Mouse (Mus musculus) A20 (cell line): Measurements from ENCODE around the gene Cacna2d3.

Source experiments
- DNase-seq: peaks from one replicate; pipeline ENCODE4 v3.0.0-alpha.2; 2011; ENCODE audit warnings: low read depth, low spot score

The Cacna2d3 gene

DNA sequence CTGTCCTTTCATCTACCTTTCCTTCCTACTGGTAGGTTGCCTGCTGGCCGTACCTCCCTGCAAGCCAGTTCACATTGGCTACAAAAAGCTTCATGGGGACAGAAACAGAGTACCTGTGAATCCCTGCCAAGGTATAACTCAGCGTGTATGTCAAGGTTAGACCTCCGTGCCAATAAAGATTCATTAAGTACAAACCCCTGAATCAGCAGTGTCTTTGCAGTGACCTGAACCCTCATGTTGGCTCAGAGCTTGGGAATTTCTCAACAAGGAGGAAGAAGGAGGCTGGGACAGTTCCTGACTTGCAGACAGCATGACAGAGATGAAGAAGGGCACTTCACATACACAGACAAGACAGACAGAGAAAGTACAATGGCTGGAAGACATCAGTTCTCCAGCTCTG, 225.1 kb downstream of the Cacna2d3 start:
- no peak for DNase-seq

GRCm38 (mm10) chr14:29491786-29492185, 229.9 kb downstream of the Cacna2d3 start:
- DNase-seq, result no peak

DNA sequence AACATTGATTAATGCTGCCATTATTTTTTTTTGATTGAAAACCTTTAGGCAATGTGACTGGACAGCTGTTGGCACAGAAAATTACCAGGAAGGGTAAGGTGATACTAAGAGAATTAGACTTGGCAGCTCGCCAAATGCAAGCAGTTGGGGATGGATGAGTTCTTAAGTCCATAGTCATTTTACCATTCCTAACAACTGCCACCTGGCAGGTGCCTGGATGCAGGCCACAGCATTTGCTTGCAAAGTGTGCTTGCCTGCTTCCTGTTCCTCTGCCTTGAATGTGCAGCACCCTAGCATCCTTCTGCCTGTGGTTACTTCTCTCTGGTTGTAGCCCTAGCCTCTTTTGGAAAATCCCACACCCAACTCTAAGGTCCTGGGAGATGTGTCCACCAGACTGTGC, 236.2 kb downstream of the Cacna2d3 start:
- no peak for DNase-seq

DNA sequence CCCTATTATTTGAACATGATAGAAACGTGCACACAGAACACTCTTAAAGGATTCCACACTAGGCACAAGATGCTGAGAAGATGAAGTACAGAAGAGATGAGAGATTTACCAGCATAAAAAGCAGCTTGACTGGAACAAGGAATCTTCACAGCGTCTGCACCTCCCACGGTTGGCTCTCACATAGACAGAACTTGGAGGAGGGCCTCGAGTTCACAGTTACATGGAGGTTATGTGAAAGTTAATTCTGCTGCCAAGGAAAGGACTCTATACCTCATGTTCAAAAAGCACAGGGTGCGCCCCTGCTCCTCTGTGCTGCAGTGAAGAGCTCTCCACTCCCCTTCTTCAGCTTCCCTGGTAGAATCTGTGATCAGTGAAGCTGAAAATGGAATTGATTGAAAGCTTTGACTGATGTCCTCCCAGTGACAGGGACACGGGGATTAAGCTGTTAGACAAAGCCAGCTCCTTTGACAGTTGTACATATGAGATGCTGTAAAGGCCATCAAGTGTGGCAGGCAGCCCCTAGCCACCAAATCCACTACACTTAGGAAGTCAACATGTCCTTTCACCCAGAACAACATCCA, 243.2 kb downstream of the Cacna2d3 start:
- DNase-seq, result no peak

- no peak for DNase-seq
Measured at GRCm38 (mm10) chr14:29464277-29464676, 257.4 kb downstream of the Cacna2d3 start.

GRCm38 (mm10) chr14:29449203-29449602, 272.5 kb downstream of the Cacna2d3 start:
- no peak for DNase-seq

- peak; percentile 24 for DNase-seq
Measured at GRCm38 (mm10) chr14:29443091-29444026, 278.3 kb downstream of the Cacna2d3 start.

DNA sequence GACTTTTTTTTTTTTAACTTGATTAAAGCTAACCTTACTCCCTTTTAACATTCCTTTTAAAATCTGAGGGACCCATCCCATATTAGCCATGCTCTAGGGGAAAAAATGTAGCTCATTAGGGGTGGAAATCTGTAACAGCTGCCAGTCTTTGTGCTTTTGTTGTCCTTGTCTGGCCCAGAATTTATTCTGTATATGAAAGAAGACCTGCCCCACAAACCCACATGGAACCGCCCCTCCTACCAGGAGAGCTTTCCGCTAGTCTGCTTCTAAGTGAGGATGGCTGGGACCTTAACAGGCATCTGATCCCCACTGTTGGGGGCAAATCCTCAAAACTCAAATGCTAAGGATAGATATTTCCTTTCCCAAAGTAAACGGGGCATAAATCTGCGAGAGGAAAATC, 279.2 kb downstream of the Cacna2d3 start:
- no peak for DNase-seq

- DNase-seq, result no peak
Measured at GRCm38 (mm10) chr14:29438666-29439065, 283.0 kb downstream of the Cacna2d3 start.

- no peak for DNase-seq
Measured at GRCm38 (mm10) chr14:29438251-29438650, 283.4 kb downstream of the Cacna2d3 start.

- DNase-seq, result no peak
Measured at GRCm38 (mm10) chr14:29435203-29435602, 286.5 kb downstream of the Cacna2d3 start.

DNA sequence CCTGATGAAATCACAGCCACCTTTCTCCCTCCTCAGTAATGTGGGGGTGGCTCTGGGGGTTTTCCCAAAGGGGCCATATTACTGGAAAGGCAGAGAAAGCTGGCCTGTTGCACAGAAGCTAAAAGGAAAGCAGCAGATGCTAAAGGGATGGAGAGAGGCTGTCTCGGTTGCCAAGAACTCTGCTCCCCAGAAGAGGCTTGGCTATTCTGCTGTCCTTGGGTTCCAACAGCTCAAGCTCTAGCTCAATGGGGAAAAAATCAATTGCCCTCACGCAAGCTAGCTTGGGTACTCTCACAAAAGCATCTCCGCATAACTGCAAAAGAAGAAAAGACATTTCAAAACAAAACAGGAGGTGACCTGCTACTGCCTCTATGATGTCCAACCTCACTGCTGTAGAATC, 287.9 kb downstream of the Cacna2d3 start:
- no peak for DNase-seq

- DNase-seq, result no peak
Measured at GRCm38 (mm10) chr14:29433076-29433714, 288.5 kb downstream of the Cacna2d3 start.

DNA sequence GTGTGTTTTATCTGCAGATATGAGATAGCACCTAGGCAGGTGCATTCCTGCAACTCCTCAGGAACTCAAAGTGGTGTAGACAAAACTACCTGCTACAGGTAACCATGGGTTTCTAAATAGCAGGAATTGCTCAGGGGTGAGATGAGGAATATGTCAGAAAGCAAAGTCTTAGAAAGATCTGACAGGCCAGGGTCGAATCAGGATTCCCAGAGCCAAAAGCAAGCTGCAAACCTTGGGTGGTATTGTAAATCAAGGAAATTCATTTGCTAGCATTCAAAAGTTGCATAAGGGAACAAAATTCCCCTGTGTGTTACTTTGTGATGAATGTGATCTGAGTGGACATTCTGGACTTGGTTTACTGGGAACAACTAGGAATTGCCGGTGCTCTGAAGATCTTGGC, 291.9 kb downstream of the Cacna2d3 start:
- no peak for DNase-seq

DNA sequence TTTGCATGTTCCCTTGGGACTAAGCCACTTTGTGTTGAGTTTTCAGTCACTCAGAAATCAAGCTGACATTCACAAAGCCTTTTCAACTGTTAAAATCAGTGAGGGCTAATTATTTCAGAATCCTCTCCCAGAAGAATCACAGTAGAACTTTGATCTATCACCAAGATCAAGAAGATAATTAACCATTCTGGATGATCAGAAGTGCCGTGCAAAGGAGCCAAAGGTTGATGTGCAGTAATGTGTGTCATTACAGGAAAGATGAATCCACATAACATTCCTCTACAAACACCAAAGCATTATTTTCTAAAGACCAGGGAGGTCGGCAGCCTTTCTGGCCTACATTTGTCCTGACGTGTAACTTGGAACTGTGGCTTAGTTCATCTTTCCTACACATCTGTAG, 296.0 kb downstream of the Cacna2d3 start:
- no peak for DNase-seq

- no peak for DNase-seq
Measured at GRCm38 (mm10) chr14:29425208-29425607, 296.5 kb downstream of the Cacna2d3 start.

GRCm38 (mm10) chr14:29405878-29406165, 315.8 kb downstream of the Cacna2d3 start:
- DNase-seq, result no peak

- DNase-seq, result no peak
Measured at GRCm38 (mm10) chr14:29405125-29405877, 316.4 kb downstream of the Cacna2d3 start.

- DNase-seq, result no peak
Measured at GRCm38 (mm10) chr14:29403849-29404808, 317.5 kb downstream of the Cacna2d3 start.

DNA sequence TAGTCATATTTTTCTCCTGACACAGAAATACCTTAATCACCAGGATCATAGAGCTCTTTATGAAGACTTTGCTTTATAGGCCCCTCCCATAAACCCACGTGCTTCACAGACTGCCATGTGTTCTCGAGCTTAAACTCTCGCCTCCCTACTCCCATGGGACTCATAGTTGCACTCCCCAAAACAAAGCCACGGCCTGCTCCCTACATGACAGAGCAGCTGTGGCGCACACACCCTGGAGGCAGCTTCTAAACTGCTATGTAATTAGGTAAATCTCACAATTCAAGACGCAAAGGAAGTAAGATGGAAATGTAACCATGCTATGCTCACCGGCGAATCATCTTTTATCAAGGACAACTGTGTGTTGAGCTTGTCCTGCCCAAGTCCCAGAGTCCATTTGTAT, 319.2 kb downstream of the Cacna2d3 start:
- no peak for DNase-seq

GRCm38 (mm10) chr14:29393786-29394185, 327.9 kb downstream of the Cacna2d3 start:
- no peak for DNase-seq
